Mouse (Mus musculus): ENCODE data around the gene Vma21-ps. TPM values are rescaled to one million over a fixed set of nuclear protein-coding genes. Genes with fewer than 3 reads are reported as not detected.

The Vma21-ps gene
- polyA plus RNA-seq, 1 experiment: not detected

DNA sequence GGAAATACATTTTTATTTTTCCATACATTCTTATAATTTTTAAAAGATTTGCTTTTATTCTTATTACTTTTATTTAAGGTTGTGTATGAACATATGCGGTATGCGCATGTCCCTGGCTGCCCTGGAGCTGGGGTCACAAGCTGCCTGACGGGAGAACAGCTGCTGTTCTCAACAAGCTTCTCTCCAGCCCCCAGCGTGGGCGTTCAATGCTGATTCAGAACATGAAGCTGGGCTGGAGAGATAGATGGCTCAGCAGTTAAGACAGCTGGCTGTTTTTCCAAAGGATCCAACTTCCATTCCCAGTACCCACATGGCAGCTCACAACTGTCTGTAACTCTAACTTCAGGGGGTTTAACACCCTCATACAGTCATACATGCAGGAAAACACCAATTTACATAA is 35.7 kb downstream of the Vma21-ps start:
- Histone ChIP-seq H3K27me3 (ENCODE audit: control insufficient read depth, insufficient read depth, low read length) (no peaks in the 10 kb centered on the region), H3K4me1 (ENCODE audit: control insufficient read depth, insufficient read depth, insufficient read length, low read length) (no peaks in the 10 kb centered on the region), H3K4me3 (ENCODE audit: low read depth, low read length) (no peak overlapping the region), H3K27ac (ENCODE audit: insufficient read depth, low read depth, low read length) (no peak overlapping the region), H3K36me3 (ENCODE audit: control insufficient read depth, insufficient read depth, low read length) (peaks cover 24% of the 10 kb centered on the region)
- 89% methylated on average over 5 of the region's 5 CpGs for WGBS
- TF ChIP-seq POLR2A (IDR thresholded peaks at IDR 0.05; ENCODE audit: low read depth, low read length) (no peak), CTCF (IDR thresholded peaks at IDR 0.05; ENCODE audit: extremely low read depth, insufficient read length, insufficient replicate concordance, low read depth, low read length) (no peak)

DNA sequence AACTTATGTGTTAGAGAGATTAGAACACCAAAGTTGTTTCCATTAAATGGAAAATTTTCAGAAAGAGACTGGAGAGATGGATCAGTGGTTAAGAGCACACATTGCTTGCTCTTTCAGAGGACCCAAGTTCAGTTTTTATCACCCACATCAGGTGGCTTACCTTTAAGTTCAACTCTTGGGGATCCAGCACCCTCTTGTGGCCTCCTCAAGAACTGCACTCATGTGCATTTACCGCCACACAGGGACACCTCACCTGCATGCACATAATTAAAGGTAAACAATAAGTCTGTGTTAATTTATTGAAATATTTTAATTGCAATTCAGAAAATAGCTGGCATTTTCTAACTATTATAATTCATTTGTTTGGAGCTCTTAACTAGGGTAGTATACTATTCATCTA is 37.3 kb downstream of the Vma21-ps start:
- TF ChIP-seq CTCF (IDR thresholded peaks at IDR 0.05; ENCODE audit: extremely low read depth, insufficient read length, insufficient replicate concordance, low read depth, low read length) (peak; percentile 54; the same call in 1 of the 2 replicates), POLR2A (IDR thresholded peaks at IDR 0.05; ENCODE audit: low read depth, low read length) (no peak)
- Histone ChIP-seq H3K36me3 (ENCODE audit: control insufficient read depth, insufficient read depth, low read length) (peaks cover 22% of the 10 kb centered on the region), H3K27me3 (ENCODE audit: control insufficient read depth, insufficient read depth, low read length) (no peaks in the 10 kb centered on the region), H3K27ac (ENCODE audit: insufficient read depth, low read depth, low read length) (no peak overlapping the region), H3K4me3 (ENCODE audit: low read depth, low read length) (no peak overlapping the region), H3K4me1 (ENCODE audit: control insufficient read depth, insufficient read depth, insufficient read length, low read length) (no peaks in the 10 kb centered on the region)
- WGBS: 98% methylated on average over 1 of the region's 1 CpGs

Other genes with a start within 250 kb of the Vma21-ps start
- 0.20 and 0.90 TPM in 2 replicates for gene Smc2, start 58.0 kb downstream of the Vma21-ps start, polyA plus RNA-seq (2012; rRNA removed)
- gene Toporsl, start 99.0 kb upstream of the Vma21-ps start, polyA plus RNA-seq (2012; rRNA removed): not detected in 2 replicates